Mouse (Mus musculus) spleen, embryonic (tissue): ENCODE measurements around the gene Chst8.

Source experiments
- CTCF ChIA-PET: fragments of 350-600 bp; sonication (Branson Sonifier 250); formaldehyde crosslinking; loops from one replicate; lab custom pipeline; 2022; lab: Charles Lee

Gene Chst8

GRCm38 (mm10) chr7:34752151-34752762 lies 60.3 kb downstream of the Chst8 start:
- CTCF ChIA-PET: no interaction called here

DNA sequence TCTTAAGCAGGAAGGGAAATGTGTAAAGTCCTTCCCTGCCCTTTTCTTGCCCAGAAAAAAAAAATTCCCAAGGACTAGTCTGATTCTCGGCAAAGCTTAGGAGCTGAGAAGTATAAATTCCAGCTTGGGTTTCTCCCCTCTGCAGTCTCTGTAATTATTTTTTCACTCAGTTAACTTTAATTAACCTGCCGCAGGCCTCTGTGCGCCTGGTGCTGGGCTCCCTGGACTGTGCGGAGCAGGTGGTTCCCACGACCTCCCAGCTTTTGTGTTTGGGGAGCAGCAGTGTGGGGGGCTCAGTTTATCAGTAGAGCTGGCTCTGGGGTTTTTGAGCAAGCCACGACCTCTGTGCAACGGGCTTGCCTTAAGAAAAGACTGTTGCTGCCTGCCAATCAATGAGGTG lies 62.2 kb downstream of the Chst8 start:
- CTCF ChIA-PET: no interaction called here

DNA sequence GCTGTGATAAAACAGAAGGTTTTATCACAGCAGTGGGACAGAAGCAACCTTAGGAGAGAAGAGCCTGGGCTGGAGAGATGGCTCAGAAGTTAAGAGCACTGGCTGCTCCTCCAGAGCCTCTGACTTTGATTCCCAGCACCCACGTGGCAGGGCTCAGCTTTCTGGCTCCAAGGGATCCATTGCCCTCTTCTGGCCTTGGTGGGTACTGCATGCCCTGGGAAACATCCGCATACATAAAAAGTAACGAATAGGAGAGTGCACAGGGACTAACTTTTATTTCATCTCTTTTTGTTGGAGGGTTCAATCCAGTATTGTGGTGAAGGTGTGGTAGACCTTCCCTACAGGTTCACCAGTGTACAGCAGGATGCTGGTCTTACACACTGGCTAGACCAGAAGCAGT lies 62.8 kb downstream of the Chst8 start:
- CTCF ChIA-PET: no interaction called here

DNA sequence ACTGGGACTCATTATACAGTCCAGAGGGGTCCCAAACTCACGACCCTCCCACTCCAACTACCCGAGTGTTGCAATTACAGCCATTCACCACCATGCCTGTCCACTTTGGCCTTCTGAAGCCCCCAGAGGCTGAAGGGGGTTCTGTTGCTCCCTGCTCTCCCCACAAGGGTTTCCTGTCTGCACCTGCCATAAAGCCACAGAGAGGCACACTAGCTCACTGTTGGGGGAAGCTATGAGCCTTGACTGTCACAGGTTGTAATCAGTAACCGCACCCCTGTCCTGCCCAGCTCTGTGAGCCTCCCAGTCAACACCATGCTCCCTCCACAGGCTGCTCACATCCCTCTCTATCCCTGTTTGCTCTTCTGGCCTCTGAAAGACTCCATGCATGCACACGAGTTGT lies 64.0 kb downstream of the Chst8 start:
- CTCF ChIA-PET: no interaction called here

GRCm38 (mm10) chr7:34747661-34748060 lies 64.8 kb downstream of the Chst8 start:
- CTCF ChIA-PET: no interaction called here

DNA sequence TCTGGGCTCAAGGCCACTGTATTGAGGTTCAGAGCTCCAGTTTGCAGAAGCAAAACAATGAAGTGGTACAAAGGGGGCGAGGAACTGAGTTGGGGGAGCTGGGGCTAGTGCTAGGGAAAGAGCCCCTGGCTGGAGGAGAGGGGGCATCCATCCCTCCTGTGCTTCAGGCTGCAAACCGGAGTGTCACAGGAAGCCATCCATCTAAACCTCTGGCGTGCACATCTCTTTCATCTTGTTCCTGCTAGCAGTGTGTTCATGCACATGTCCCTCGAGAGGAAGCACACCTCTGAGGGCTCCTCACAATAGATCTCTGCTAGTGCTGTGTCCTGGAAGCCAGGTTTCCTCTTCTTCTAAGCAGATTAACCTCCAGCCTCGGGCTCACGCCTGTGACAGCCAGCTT lies 65.9 kb downstream of the Chst8 start:
- CTCF ChIA-PET: no interaction called here

GRCm38 (mm10) chr7:34746165-34746564 lies 66.3 kb downstream of the Chst8 start:
- CTCF ChIA-PET: no interaction called here

DNA sequence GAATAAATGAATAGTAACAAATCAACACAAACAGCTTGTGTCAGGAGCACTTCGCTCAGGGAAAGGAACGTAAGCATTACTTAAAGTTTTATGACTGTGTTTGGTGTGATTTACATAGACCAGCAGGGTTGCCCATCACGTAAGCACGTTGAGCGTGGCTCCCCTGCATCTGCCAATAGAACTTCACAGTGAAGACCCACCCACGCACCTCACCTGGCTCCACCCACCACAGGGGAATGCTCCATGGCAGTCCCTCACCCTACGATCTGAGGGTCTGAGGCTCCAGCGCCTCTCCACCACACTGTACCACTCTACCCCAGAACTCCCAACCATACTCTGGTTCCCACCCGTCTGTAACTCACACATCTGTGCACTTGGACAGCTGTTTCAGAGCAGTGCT lies 67.1 kb downstream of the Chst8 start:
- CTCF ChIA-PET: no interaction called here

DNA sequence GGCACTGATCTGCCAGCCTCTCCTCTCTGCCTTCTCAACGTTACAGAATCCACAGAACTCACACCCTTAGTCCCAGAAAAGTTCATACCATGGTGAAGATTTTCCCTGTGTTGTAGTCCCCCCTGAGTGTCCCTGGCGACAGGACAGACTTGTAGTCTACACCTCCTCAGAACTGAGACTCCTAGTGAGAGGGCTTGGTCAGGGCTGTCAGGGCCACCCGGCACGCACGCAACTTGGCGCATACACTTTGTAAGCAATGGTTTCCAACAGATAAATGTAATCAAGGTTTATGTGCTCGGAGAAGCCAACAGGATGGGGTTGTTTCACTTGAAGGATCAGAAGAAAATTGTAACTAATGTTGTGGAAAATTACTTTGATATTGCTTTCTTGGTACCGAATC lies 67.5 kb downstream of the Chst8 start:
- CTCF ChIA-PET: no interaction called here

DNA sequence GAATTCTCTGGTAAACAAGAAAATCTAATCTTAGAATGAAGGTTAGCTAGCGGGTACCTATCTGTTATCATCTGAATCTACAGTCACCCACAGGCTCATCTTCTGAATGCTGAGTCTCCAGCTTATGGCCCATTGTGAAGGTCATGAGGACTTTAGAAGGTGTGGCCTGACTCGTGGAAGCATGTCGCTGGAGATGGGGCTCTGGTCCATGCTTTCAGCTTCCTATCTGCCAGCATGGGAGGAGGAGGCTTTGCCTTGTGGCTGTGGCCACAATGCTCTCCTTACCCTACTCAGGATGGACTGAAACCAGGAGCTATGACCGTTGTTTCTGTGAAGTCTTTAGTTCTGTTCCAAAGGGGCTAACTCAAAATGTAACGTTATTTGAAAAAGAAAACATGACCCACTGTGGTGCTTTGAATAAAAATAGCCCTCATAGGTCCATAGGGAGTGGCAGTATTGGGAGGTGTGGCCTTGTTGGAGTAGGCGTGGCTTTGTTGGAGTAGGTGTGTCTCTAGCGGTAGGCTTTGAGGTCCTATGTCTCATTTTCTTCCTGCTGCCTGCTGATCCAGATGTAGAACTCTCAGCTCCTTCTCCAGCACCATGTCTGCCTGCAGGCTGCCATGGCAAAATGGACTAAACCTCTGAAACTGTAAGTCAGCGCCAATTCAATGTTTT lies 69.0 kb downstream of the Chst8 start:
- CTCF ChIA-PET: no interaction called here

DNA sequence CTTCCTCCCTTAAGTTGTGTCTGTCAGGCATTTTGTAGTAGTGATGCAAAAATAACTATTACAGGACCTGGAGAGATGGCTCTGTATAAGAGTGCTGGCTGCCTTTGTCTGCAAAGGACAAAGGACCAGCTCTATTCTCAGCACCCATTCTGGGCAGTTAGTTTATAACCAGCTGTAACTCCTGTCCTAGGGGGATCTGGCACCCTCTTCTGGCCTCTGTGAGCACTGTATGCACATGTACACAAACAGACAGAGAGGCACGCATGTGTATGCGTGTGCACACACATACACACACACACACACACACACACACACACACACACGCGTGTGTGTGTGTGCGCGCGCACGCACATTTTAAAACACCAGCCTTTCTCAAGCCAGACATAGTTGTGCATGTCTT lies 73.1 kb downstream of the Chst8 start:
- CTCF ChIA-PET: no interaction called here

DNA sequence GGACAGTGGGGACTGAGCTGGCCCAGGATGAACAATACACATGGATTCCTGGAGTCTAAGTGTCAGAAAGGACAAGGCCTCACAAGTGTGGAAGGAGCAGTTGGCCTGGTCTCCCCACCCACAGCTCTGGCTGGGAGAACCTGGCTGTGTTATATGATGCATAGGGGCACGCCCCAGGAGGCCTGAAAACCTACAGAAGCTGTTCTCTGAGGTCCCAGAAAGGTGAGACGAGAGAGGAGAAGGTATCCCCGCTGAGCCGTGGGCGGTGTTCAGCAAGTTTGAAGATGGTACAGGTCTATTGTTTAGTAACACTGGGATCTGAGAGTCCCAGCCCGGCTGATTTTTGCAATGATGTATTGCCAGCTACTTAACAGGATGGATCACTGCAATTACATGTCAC lies 75.3 kb downstream of the Chst8 start:
- CTCF ChIA-PET: no interaction called here

DNA sequence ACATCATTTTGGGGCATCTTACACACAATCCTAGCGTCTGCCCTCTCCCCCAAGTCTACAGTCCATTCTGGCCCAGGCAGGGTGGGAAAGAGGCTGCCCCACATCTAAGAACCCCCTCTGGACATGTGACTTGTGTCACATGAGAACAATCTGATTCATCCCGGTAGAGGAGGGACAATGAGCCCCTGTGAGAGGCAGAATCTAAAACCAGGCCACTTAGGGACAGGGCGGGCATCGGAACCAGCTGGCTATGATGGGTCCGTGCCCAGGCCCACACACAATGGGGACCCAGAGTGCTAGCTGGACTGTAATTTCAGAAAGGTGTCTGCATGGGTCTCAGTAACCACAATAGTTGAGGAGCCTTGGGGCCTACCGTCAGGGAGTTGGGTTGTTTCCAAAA lies 78.2 kb downstream of the Chst8 start:
- CTCF ChIA-PET: no interaction called here

DNA sequence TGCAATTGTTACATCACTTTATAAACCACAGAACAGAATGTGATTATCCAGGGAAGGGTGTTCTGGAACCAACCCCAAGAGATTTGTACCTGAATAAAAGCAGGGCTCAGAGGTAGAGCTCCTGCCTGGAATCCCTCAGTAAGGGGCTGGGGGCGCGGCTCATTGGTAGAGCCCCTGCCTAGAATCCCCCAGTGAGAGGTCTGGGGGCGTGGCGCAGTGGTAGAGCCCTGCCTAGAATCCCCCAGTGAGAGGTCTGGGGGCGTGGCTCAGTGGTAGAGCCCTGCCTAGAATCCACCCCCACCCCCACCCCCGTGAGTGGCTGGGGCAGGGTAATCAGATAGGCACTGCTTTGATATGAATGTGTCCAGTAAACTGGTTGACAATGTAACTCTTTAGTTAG lies 83.6 kb downstream of the Chst8 start:
- CTCF ChIA-PET: no interaction called here

GRCm38 (mm10) chr7:34725206-34725605 lies 87.3 kb downstream of the Chst8 start:
- CTCF ChIA-PET: no interaction called here

- CTCF ChIA-PET: no interaction called here
Measured at GRCm38 (mm10) chr7:34722551-34723230, 89.8 kb downstream of the Chst8 start.

- CTCF ChIA-PET: no interaction called here
Measured at GRCm38 (mm10) chr7:34722151-34722550, 90.4 kb downstream of the Chst8 start.

DNA sequence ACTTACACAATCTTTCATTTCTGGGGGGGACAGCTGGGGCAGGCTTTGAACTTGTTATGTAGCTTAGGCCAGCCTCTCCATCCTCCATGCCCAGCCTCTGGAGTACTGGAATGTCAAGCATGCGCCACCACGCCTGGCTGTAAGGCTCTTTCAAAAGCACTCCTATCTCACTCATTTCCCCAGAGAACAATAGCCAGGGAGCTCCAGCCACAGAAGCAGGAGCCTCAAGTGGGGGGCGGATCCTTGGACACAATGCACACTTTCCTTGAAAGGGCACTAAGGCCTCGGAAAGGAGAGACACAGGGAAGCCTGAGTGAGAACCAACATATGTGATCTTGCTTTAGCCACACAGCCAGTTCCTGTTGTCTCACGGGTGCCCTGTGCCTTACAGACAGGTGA lies 90.9 kb downstream of the Chst8 start:
- CTCF ChIA-PET: no interaction called here

DNA sequence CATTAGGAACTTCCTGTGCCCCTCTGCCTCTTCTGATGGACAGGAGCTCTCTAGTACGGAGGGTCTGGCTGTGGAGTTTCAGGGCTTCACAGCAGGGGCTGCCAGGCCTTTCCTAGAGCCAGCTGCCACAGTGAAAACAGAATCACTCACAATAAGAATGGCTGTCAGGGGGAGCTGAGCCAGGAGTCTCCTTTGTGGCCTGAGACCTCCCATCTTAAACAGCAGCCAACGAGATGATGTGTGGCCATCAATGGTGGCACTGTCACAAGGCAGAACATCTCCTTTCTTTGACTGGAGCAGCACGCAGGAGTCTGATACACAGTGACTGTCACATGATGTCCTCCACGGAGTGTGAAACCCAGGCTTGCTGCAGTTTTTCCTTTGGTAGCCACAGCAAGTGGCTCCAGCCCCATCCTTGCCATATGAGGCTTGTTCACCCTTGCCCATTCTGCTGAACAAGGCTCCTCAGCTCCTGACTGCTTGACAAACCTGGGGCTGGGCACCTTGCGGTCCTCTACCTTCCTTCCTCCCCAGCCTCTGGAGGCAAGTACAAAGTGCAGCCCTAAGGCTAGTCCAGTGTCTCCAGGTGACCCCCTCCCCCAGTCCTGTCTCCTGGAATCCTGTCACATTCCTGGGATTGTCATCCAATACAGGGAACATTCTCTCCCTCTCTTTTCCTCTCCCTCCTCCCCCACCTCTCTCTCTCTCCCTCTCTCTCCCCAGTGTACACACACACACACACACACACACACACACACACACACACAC lies 91.4 kb downstream of the Chst8 start:
- CTCF ChIA-PET: no interaction called here

DNA sequence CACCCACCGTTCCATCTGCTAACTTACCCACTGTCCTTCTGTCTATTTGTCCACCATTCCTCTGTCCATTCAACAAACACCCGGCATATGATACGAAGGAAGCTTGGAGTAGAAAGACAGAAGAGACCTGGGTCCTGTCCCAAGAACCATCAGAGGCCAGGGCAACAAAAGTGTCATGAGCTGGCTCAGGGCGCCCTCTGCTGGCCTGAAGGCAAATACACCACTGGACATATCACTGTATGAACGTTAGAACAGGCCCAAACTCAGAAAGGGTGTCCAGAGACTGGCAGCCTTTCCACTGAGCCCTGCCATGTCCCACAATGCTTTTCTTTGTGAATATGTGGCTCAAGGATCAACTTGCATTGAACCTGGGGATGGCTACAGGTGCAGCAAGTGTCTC lies 92.9 kb downstream of the Chst8 start:
- CTCF ChIA-PET: interaction anchor here (0.8 kb wide), 1 partner anchor 315 kb away, joined by 4 read pairs; no protein-coding TSS in a partner anchor

DNA sequence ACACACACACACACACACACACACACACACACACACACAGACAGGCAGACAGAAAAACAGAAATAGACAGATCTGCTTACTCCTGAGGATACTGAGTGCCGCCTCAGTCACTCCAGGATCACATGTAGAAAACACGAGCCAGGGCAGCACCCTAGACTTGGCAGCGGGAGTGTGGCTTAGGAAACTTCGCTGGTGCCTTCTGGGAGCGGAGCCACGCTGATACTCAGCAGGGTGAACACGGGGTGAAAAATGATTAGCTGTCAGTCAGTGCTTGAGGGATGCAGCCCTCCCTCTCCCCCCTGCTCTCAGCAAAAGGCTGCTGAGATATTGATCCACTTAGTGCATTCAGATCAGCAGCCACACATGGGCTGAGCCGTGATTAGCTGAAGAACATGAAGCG lies 93.9 kb downstream of the Chst8 start:
- CTCF ChIA-PET: interaction anchor here (0.8 kb wide), 1 partner anchor 314 kb away, joined by 4 read pairs; no protein-coding TSS in a partner anchor

DNA sequence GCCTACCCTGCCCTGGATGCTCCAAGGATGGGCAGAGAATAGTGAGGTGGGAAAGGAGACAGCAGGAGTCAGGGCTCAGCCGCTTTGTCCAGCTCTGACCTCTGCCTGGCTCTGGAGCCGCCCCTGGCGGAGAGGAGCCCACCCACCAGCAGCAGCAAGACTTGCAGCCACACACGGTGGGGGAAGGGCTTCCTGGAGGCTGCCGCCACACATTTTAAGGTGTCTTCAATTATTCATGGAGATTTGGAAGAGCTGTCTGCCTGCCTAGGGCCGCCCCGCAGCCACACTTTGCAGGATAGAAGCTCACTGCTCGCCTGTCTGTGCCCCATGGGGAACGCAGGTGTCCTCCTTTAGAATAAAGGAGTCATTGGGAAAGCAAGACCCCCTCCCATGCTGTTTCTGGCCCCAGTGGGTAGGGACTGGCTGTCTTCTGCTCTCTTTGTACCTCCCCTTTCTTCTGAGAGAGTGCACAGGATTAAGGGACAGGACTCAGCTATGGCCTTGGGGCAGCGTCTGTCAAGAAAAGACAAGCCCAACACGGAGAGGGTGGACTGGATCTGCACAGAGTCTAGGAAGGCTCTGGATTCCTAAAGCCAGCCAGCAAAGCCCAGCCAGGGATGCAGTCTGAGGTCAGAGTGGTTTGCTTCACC lies 95.2 kb downstream of the Chst8 start:
- CTCF ChIA-PET: interaction anchor here (0.6 kb wide), 1 partner anchor 310 kb away, joined by 3 read pairs; no protein-coding TSS in a partner anchor
